Mouse (Mus musculus): ENCODE measurements around the gene Atxn1.

The Atxn1 gene

GRCm38 (mm10) chr13:45709402-45709801 is 255.4 kb downstream of the Atxn1 start:
- DNase-seq, result no peak

GRCm38 (mm10) chr13:45701296-45701790 is 263.5 kb downstream of the Atxn1 start:
- no peak for DNase-seq

- no peak for DNase-seq
Measured at GRCm38 (mm10) chr13:45698982-45699381, 265.8 kb downstream of the Atxn1 start.

GRCm38 (mm10) chr13:45696009-45696408 is 268.8 kb downstream of the Atxn1 start:
- DNase-seq, result no peak

- peak in 1 of 2 experiments; percentile 25 for DNase-seq
Measured at GRCm38 (mm10) chr13:45694921-45695437, 269.8 kb downstream of the Atxn1 start.

- peak in 1 of 2 experiments; percentile 24 for DNase-seq
Measured at GRCm38 (mm10) chr13:45693953-45694352, 270.9 kb downstream of the Atxn1 start.

GRCm38 (mm10) chr13:45693534-45693933 is 271.3 kb downstream of the Atxn1 start:
- peak; percentile 69 to 79 for DNase-seq

GRCm38 (mm10) chr13:45693126-45693525 is 271.7 kb downstream of the Atxn1 start:
- DNase-seq, result no peak

GRCm38 (mm10) chr13:45692440-45692839 is 272.4 kb downstream of the Atxn1 start:
- DNase-seq, result peak; percentile 43 to 59

- DNase-seq, result no peak
Measured at GRCm38 (mm10) chr13:45690426-45690825, 274.4 kb downstream of the Atxn1 start.

GRCm38 (mm10) chr13:45688864-45689263 is 275.9 kb downstream of the Atxn1 start:
- no peak for DNase-seq

- DNase-seq, result no peak
Measured at GRCm38 (mm10) chr13:45687581-45687980, 277.2 kb downstream of the Atxn1 start.

- no peak for DNase-seq
Measured at GRCm38 (mm10) chr13:45686309-45686582, 278.6 kb downstream of the Atxn1 start.

- DNase-seq, result no peak
Measured at GRCm38 (mm10) chr13:45685575-45686308, 279.1 kb downstream of the Atxn1 start.

GRCm38 (mm10) chr13:45684891-45685311 is 279.9 kb downstream of the Atxn1 start:
- no peak for DNase-seq

- no peak for DNase-seq
Measured at GRCm38 (mm10) chr13:45683991-45684390, 280.8 kb downstream of the Atxn1 start.

- no peak for DNase-seq
Measured at GRCm38 (mm10) chr13:45681196-45681595, 283.6 kb downstream of the Atxn1 start.

- DNase-seq, result no peak
Measured at GRCm38 (mm10) chr13:45680651-45681050, 284.2 kb downstream of the Atxn1 start.

GRCm38 (mm10) chr13:45679096-45679495 is 285.7 kb downstream of the Atxn1 start:
- DNase-seq, result no peak

- DNase-seq, result no peak
Measured at GRCm38 (mm10) chr13:45672628-45673027, 292.2 kb downstream of the Atxn1 start.

GRCm38 (mm10) chr13:45669969-45670368 is 294.8 kb downstream of the Atxn1 start:
- no peak for DNase-seq

- DNase-seq, result no peak
Measured at GRCm38 (mm10) chr13:45662852-45663251, 302.0 kb downstream of the Atxn1 start.

GRCm38 (mm10) chr13:45662216-45662615 is 302.6 kb downstream of the Atxn1 start:
- no peak for DNase-seq
